Mouse (Mus musculus) heart, adult 2 months (tissue): ENCODE results near the gene Kat6b.

Source experiments
- CTCF ChIP-seq: fragments of 200-600 bp; IDR thresholded peaks from 2 replicates; pipeline ENCODE4 v1.8.1; 2022; ENCODE audit warnings: antibody characterized with exemption, mild to moderate bottlenecking, moderate library complexity
- POLR2A ChIP-seq: fragments of 200-500 bp; IDR thresholded peaks from 2 replicates; pipeline ENCODE4 v1.6.1; 2011; ENCODE audit warnings: mild to moderate bottlenecking, low read depth, low read length, control low read depth; ENCODE audit not compliant: insufficient read depth

DNA sequence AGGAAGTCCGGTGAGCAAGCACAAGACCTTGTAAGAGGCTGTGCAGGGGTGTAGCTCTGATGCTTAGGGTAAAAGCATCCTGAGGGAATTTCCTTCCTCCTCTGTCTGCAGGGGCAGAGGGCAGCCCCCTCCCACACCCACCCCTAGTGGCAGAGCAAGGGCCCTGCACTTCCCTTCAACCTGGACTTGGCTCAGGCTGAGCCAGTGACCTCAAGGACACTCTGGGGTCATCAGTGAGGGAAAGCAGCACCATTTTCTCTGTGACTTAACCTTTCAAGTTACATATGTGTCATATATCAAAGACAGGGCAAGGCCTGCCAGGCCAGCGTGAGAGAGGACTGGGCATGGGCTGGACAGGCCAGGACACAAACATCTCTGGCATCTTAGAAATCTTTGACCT is 228.3 kb downstream of the Kat6b start:
- TF ChIP-seq CTCF (peak; percentile 25), POLR2A (no peak)
